Mouse (Mus musculus) embryonic facial prominence, embryonic 11.5 days (tissue): Measurements from ENCODE around the gene Bod1. TPM values are rescaled to one million over a fixed set of nuclear protein-coding genes. Genes with fewer than 3 reads are reported as not detected.

ENCODE experiments used
- ATAC-seq: fragments of 200-750 bp; cut with Nextera tagmentation; replicated peaks from 2 replicates; pipeline ENCODE4 v1.8.0; 2017; ENCODE audit warnings: low read depth; ENCODE audit not compliant: insufficient number of reproducible peaks, low FRiP score, low TSS enrichment
- DNase-seq: peaks from one replicate; pipeline ENCODE4 v3.0.0-alpha.2; 2015; ENCODE audit warnings: low spot score
- H3K27ac ChIP-seq: fragments of 300-500 bp; sonication (generic); replicated peaks from 2 replicates; pipeline ENCODE4 v1.5.1; 2014; ENCODE audit warnings: mild to moderate bottlenecking, low read depth, low read length, control low read depth
- H3K27me3 ChIP-seq: fragments of 300-500 bp; sonication (generic); 2 replicates; pipeline ENCODE4 v1.6.1; 2014; ENCODE audit warnings: mild to moderate bottlenecking, low read length, moderate library complexity, mixed read lengths; ENCODE audit not compliant: control insufficient read depth, insufficient read depth
- H3K36me3 ChIP-seq: fragments of 300-500 bp; sonication (generic); replicated peaks from 2 replicates; pipeline ENCODE4 v1.6.1; 2014; ENCODE audit warnings: low read depth, mild to moderate bottlenecking, low read length, moderate library complexity, mixed read lengths; ENCODE audit not compliant: control insufficient read depth, insufficient read depth
- H3K4me1 ChIP-seq: fragments of 300-500 bp; sonication (generic); 2 replicates; pipeline ENCODE4 v1.6.1; 2014; ENCODE audit warnings: low read length, mixed read lengths; ENCODE audit not compliant: control insufficient read depth, insufficient read depth
- H3K4me2 ChIP-seq: fragments of 300-500 bp; sonication (generic); 2 replicates; pipeline ENCODE4 v1.6.1; 2014; ENCODE audit warnings: low read depth, mild to moderate bottlenecking, control low read depth, low read length, moderate library complexity
- H3K4me3 ChIP-seq: fragments of 300-500 bp; sonication (generic); 2 replicates; pipeline ENCODE4 v1.5.1; 2014; ENCODE audit warnings: low read depth, low read length, control low read depth
- H3K9ac ChIP-seq: fragments of 300-500 bp; sonication (generic); replicated peaks from 2 replicates; pipeline ENCODE4 v1.6.1; 2014; ENCODE audit warnings: mild to moderate bottlenecking, control low read depth, low read length
- H3K9me3 ChIP-seq: fragments of 300-500 bp; sonication (generic); replicated peaks from 2 replicates; pipeline ENCODE4 v1.6.1; 2016; ENCODE audit warnings: mild to moderate bottlenecking, low read length, inconsistent platforms, mixed read lengths; ENCODE audit not compliant: control insufficient read depth
- WGBS: fragments of 180-500 bp; shearing (Covaris S2); extraction: QIAGEN DNeasy Blood & Tissue Kit; methylation state at CpG from one replicate; pipeline ENCODE4 v1.1.7; 2014; 5-methylcytosine and 5-hydroxymethylcytosine counted together
- polyA plus RNA-seq: library from polyadenylated mRNA; unstranded; fragments of >200 nt; fragmentation: Nextera tagmentation; extraction: Ambion mirVana; gene quantifications from 2 replicates; pipeline ENCODE4 v1.2.1, GENCODE M21; 2014

The Bod1 gene
- polyA plus RNA-seq, 1 experiment from 2014 or later, result 130 TPM

- DNase-seq (no peak), ATAC-seq (no peak)
- no peaks in the 10 kb centered on the region for H3K9me3 ChIP-seq
- H3K4me3 ChIP-seq, result no peak overlapping the region
- no peaks in the 10 kb centered on the region for H3K4me1 ChIP-seq
- no peaks in the 10 kb centered on the region for H3K27me3 ChIP-seq
- no peak overlapping the region for H3K27ac ChIP-seq
- 65% methylated on average over 3 of the region's 3 CpGs for WGBS
- no peak overlapping the region for H3K4me2 ChIP-seq
- H3K36me3 ChIP-seq, result no peaks in the 10 kb centered on the region
- no peak overlapping the region for H3K9ac ChIP-seq
These were observed 27.8 kb upstream of the Bod1 start for GRCm38 (mm10) chr11:31699502-31699901.

- Histone ChIP-seq H3K4me2 (no peak overlapping the region), H3K4me3 (no peak overlapping the region), H3K27ac (no peak overlapping the region), H3K27me3 (no peaks in the 10 kb centered on the region), H3K4me1 (no peaks in the 10 kb centered on the region), H3K9me3 (no peaks in the 10 kb centered on the region), H3K36me3 (no peaks in the 10 kb centered on the region), H3K9ac (no peak overlapping the region)
- 84% methylated on average over 4 of the region's 4 CpGs for WGBS
- DNase-seq, result no peak
- ATAC-seq, result no peak
These were observed 23.1 kb upstream of the Bod1 start for GRCm38 (mm10) chr11:31694801-31695200.

GRCm38 (mm10) chr11:31694109-31694508 lies 22.4 kb upstream of the Bod1 start:
- ATAC-seq, result no peak
- no peak overlapping the region for H3K4me3 ChIP-seq
- no peak overlapping the region for H3K9ac ChIP-seq
- no peaks in the 10 kb centered on the region for H3K27me3 ChIP-seq
- DNase-seq, result no peak
- H3K9me3 ChIP-seq, result no peaks in the 10 kb centered on the region
- no peak overlapping the region for H3K27ac ChIP-seq
- no peaks in the 10 kb centered on the region; the same call in 1 of the 2 replicates for H3K4me1 ChIP-seq
- WGBS, result 91% methylated on average over 1 of the region's 1 CpGs
- no peak overlapping the region for H3K4me2 ChIP-seq
- no peaks in the 10 kb centered on the region for H3K36me3 ChIP-seq

- Histone ChIP-seq H3K36me3 (no peaks in the 10 kb centered on the region), H3K9ac (no peak overlapping the region), H3K27ac (no peak overlapping the region), H3K4me2 (no peak overlapping the region), H3K4me1 (no peaks in the 10 kb centered on the region; the same call in 1 of the 2 replicates), H3K27me3 (no peaks in the 10 kb centered on the region), H3K9me3 (no peaks in the 10 kb centered on the region), H3K4me3 (no peak overlapping the region)
- DNase-seq (no peak), ATAC-seq (no peak)
- WGBS, result 87% methylated on average over 2 of the region's 2 CpGs
These were observed 21.6 kb upstream of the Bod1 start for GRCm38 (mm10) chr11:31693322-31693721.

- Histone ChIP-seq H3K36me3 (no peaks in the 10 kb centered on the region), H3K9ac (no peak overlapping the region), H3K4me1 (no peaks in the 10 kb centered on the region; the same call in 1 of the 2 replicates), H3K9me3 (no peaks in the 10 kb centered on the region), H3K27ac (no peak overlapping the region), H3K27me3 (no peaks in the 10 kb centered on the region), H3K4me2 (no peak overlapping the region), H3K4me3 (no peak overlapping the region)
- ATAC-seq, result no peak
- peak; percentile 27 for DNase-seq
- WGBS, result 33% methylated on average over 4 of the region's 4 CpGs
These were observed 17.3 kb upstream of the Bod1 start for GRCm38 (mm10) chr11:31688956-31689355.

- Histone ChIP-seq H3K4me3 (no peak overlapping the region), H3K4me2 (no peak overlapping the region), H3K4me1 (no peaks in the 10 kb centered on the region; the same call in 1 of the 2 replicates), H3K27ac (no peak overlapping the region), H3K9me3 (no peaks in the 10 kb centered on the region), H3K27me3 (no peaks in the 10 kb centered on the region), H3K9ac (no peak overlapping the region), H3K36me3 (no peaks in the 10 kb centered on the region)
- DNase-seq, result no peak
- ATAC-seq, result no peak
- 81% methylated on average over 9 of the region's 9 CpGs for whole genome bisulfite sequencing
These were observed 13.4 kb upstream of the Bod1 start for GRCm38 (mm10) chr11:31684913-31685567.

GRCm38 (mm10) chr11:31684126-31684525 lies 12.4 kb upstream of the Bod1 start:
- WGBS, result 77% methylated on average over 2 of the region's 2 CpGs
- no peak overlapping the region for H3K27ac ChIP-seq
- H3K9me3 ChIP-seq, result no peaks in the 10 kb centered on the region

GRCm38 (mm10) chr11:31679840-31680381 lies 8.2 kb upstream of the Bod1 start:
- no peaks in the 10 kb centered on the region for H3K27me3 ChIP-seq
- no peak overlapping the region for H3K4me2 ChIP-seq
- WGBS, result 72% methylated on average over 16 of the region's 16 CpGs
- H3K4me1 ChIP-seq, result no peaks in the 10 kb centered on the region
- no peak overlapping the region for H3K27ac ChIP-seq
- no peaks in the 10 kb centered on the region for H3K9me3 ChIP-seq
- no peak overlapping the region for H3K9ac ChIP-seq
- DNase-seq, result no peak
- H3K36me3 ChIP-seq, result no peaks in the 10 kb centered on the region
- no peak for ATAC-seq
- no peak overlapping the region for H3K4me3 ChIP-seq

More at GRCm38 (mm10) chr11:31684126-31684525, 12.4 kb upstream of the Bod1 start:
- no peak overlapping the region for H3K9ac ChIP-seq
- H3K4me1 ChIP-seq, result no peaks in the 10 kb centered on the region; the same call in 1 of the 2 replicates
- ATAC-seq (no peak), DNase-seq (no peak)
- no peak overlapping the region for H3K4me2 ChIP-seq
- H3K36me3 ChIP-seq, result no peaks in the 10 kb centered on the region
- H3K27me3 ChIP-seq, result no peaks in the 10 kb centered on the region
- H3K4me3 ChIP-seq, result no peak overlapping the region
